Comparison of ENCODE assay signal across 30 mouse cellular contexts in the genomic region with DNA sequence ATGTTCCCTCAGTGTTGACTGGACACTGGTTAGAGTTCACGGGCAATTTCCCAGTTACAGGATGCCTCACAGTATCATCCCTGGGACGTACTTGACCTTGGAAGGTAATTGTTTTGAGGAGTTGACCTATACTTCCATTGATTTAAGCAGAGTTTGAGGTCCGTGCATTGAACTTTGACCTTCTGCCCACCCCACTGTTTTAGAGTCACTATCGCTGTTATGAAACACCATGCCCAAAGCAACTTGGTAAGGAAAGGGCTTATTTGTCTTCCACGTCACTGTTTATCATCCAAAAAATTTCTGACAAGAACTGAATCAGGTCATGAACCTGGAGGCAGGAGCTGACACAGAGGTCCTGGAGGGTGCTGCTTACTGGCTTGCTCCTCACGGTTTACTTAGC.
"Had no signal": no experiment of that assay in that cellular context is flagged by ENCODE, and none has a peak within 500 bp of the region (broad histone marks: within the 10 kb centered on the region; RNA-seq: fewer than 3 reads in every experiment).

No protein-coding gene starts in this region.

- H3K4me1 ChIP-seq: limb, embryonic 12.5 days; limb, embryonic 13.5 days; limb, embryonic 15.5 days; liver, embryonic 12.5 days; liver, embryonic 13.5 days; liver, embryonic 15.5 days; lung, embryonic 15.5 days; midbrain, embryonic 12.5 days; midbrain, embryonic 13.5 days; midbrain, embryonic 15.5 days; neural tube, embryonic 12.5 days had no signal

- H3K4me2 ChIP-seq: limb, embryonic 12.5 days; limb, embryonic 13.5 days; limb, embryonic 15.5 days; liver, embryonic 11.5 days; liver, embryonic 12.5 days; liver, embryonic 13.5 days; liver, embryonic 15.5 days; lung, embryonic 14.5 days; lung, embryonic 15.5 days; midbrain, embryonic 11.5 days; midbrain, embryonic 12.5 days; midbrain, embryonic 13.5 days; midbrain, embryonic 15.5 days; neural tube, embryonic 12.5 days had no signal

- H3K36me3 ChIP-seq: limb, embryonic 10.5 days; limb, embryonic 12.5 days; limb, embryonic 13.5 days; limb, embryonic 15.5 days; liver, embryonic 12.5 days; liver, embryonic 13.5 days; liver, embryonic 15.5 days; lung, embryonic 15.5 days; midbrain, embryonic 12.5 days; midbrain, embryonic 13.5 days; midbrain, embryonic 15.5 days; neural tube, embryonic 12.5 days had no signal

- H3K27ac ChIP-seq: limb, embryonic 10.5 days; limb, embryonic 12.5 days; limb, embryonic 13.5 days; limb, embryonic 15.5 days; liver, embryonic 12.5 days; liver, embryonic 13.5 days; liver, embryonic 14.5 days; liver, embryonic 15.5 days; lung, embryonic 15.5 days; macrophage; midbrain, embryonic 10.5 days; midbrain, embryonic 12.5 days; midbrain, embryonic 13.5 days; midbrain, embryonic 15.5 days; neural tube, embryonic 12.5 days had no signal

- H3K4me3 ChIP-seq: limb, embryonic 10.5 days; limb, embryonic 12.5 days; limb, embryonic 13.5 days; limb, embryonic 15.5 days; liver, embryonic 12.5 days; liver, embryonic 13.5 days; liver, embryonic 15.5 days; lung, embryonic 15.5 days; megakaryocyte, embryonic 14.5 days; midbrain, embryonic 10.5 days; midbrain, embryonic 12.5 days; midbrain, embryonic 13.5 days; midbrain, embryonic 15.5 days; myocyte; neural tube, embryonic 12.5 days had no signal

- H3K9ac ChIP-seq: limb, embryonic 12.5 days; limb, embryonic 13.5 days; limb, embryonic 15.5 days; liver, embryonic 12.5 days; liver, embryonic 13.5 days; liver, embryonic 14.5 days; liver, embryonic 15.5 days; lung, embryonic 14.5 days; lung, embryonic 15.5 days; midbrain, embryonic 12.5 days; midbrain, embryonic 13.5 days; midbrain, embryonic 15.5 days; neural tube, embryonic 12.5 days had no signal

- ATAC-seq: liver, embryonic 12.5 days; lung, postnatal 0 days; midbrain, embryonic 13.5 days; midbrain, embryonic 15.5 days; midbrain, embryonic 16.5 days had no signal

- H3K9me3 ChIP-seq: limb, embryonic 10.5 days; limb, embryonic 12.5 days; limb, embryonic 13.5 days; limb, embryonic 15.5 days; liver, embryonic 12.5 days; liver, embryonic 13.5 days; liver, embryonic 15.5 days; lung, embryonic 15.5 days; megakaryocyte, embryonic 14.5 days; midbrain, embryonic 10.5 days; midbrain, embryonic 12.5 days; midbrain, embryonic 13.5 days; midbrain, embryonic 15.5 days; neural tube, embryonic 12.5 days had no signal

- H3K27me3 ChIP-seq: limb, embryonic 12.5 days; limb, embryonic 13.5 days; limb, embryonic 15.5 days; liver, embryonic 12.5 days; liver, embryonic 13.5 days; liver, embryonic 15.5 days; lung, embryonic 15.5 days; megakaryocyte, embryonic 14.5 days; midbrain, embryonic 12.5 days; midbrain, embryonic 13.5 days; midbrain, embryonic 15.5 days; neural tube, embryonic 12.5 days had no signal

- DNase-seq: left cerebral cortex, postnatal 4 days; liver; liver, embryonic 13.5 days; lung, adult 18-20 months; lung, adult 2 months; lung, embryonic 14.5 days; lung, postnatal 10 days; lung, postnatal 14 days; lung, postnatal 36 days; midbrain, embryonic 14.5 days had no signal
